Mouse (Mus musculus) intestine, postnatal 0 days (tissue): ENCODE results near the gene Gpr27. TPM values are rescaled to one million over a fixed set of nuclear protein-coding genes. Genes with fewer than 3 reads are reported as not detected.

Experiments used
- ATAC-seq: fragments of 200-750 bp; cut with Nextera tagmentation; 2 replicates; pipeline ENCODE4 v1.8.0; 2017; ENCODE audit warnings: mild to moderate bottlenecking, moderate TSS enrichment, moderate library complexity
- H3K27ac ChIP-seq: fragments of 300-500 bp; sonication (generic); 2 replicates; pipeline ENCODE4 v1.5.1; 2014; ENCODE audit warnings: mild to moderate bottlenecking, low read depth, low read length, moderate library complexity
- H3K27me3 ChIP-seq: fragments of 300-500 bp; sonication (generic); replicated peaks from 2 replicates; pipeline ENCODE4 v1.6.1; 2014; ENCODE audit warnings: low read length, mixed read lengths; ENCODE audit not compliant: control insufficient read depth, insufficient read depth
- H3K36me3 ChIP-seq: fragments of 300-500 bp; sonication (generic); 2 replicates; pipeline ENCODE4 v1.6.1; 2014; ENCODE audit warnings: mild to moderate bottlenecking, moderate library complexity; ENCODE audit not compliant: control insufficient read depth, insufficient read depth
- H3K4me1 ChIP-seq: fragments of 300-500 bp; sonication (generic); replicated peaks from 2 replicates; pipeline ENCODE4 v1.6.1; 2014; ENCODE audit warnings: antibody characterized with exemption, low read length, mixed read lengths; ENCODE audit not compliant: control insufficient read depth, insufficient read depth
- H3K4me2 ChIP-seq: fragments of 300-500 bp; sonication (generic); replicated peaks from 2 replicates; pipeline ENCODE4 v1.6.1; 2014; ENCODE audit warnings: low read depth, mild to moderate bottlenecking, moderate library complexity
- H3K4me3 ChIP-seq: fragments of 300-500 bp; sonication (generic); 2 replicates; pipeline ENCODE4 v1.5.1; 2014; ENCODE audit warnings: low read depth, low read length
- H3K9ac ChIP-seq: fragments of 300-500 bp; sonication (generic); 2 replicates; pipeline ENCODE4 v1.6.1; 2014; ENCODE audit warnings: mild to moderate bottlenecking, low read depth, low read length
- H3K9me3 ChIP-seq: fragments of 300-500 bp; sonication (generic); 2 replicates; pipeline ENCODE4 v1.6.1; 2016; ENCODE audit warnings: mixed run types; ENCODE audit not compliant: control insufficient read depth
- CTCF ChIP-seq: sonication (generic); IDR thresholded peaks from 2 replicates; pipeline ENCODE4 v1.5.1; 2016; ENCODE audit warnings: low read depth, mild to moderate bottlenecking, control low read depth, antibody characterized with exemption, moderate library complexity
- WGBS: fragments of 180-500 bp; shearing (Covaris S2); extraction: QIAGEN DNeasy Blood & Tissue Kit; methylation state at CpG from one replicate; pipeline ENCODE4 v1.1.7; 2014; 5-methylcytosine and 5-hydroxymethylcytosine counted together
- polyA plus RNA-seq: library from polyadenylated mRNA; unstranded; fragments of >200 nt; fragmentation: Nextera tagmentation; extraction: Ambion mirVana; gene quantifications from 2 replicates; pipeline ENCODE4 v1.2.1, GENCODE M21; 2015

Gene Gpr27
- polyA plus RNA-seq, 1 experiment from 2014 or later = 2.4 TPM

DNA sequence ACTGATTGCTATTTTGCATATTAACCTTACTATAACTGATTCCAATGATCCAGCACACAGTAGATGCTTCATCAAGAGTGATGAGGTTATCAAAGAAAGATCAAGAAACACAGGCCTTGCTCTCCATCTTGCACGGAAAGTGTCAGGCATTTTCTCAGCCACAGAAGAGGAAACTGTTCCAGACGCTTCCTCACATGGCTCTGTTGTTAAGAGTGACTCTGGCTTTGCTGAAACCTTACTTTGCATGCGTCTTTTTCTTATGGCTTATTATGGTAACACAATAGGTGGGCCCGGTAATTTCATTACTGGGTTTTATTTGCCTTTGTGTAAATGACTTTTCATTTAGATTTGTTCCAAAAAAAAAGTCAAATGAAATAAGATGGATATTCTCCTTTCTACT, 39.4 kb downstream of the Gpr27 start:
- H3K4me2 ChIP-seq = no peak overlapping the region
- no peaks in the 10 kb centered on the region for H3K9me3 ChIP-seq
- H3K27me3 ChIP-seq = peaks cover 5% of the 10 kb centered on the region
- ATAC-seq = no peak
- no peak overlapping the region for H3K4me3 ChIP-seq
- H3K27ac ChIP-seq = no peak overlapping the region
- no peaks in the 10 kb centered on the region for H3K36me3 ChIP-seq
- H3K9ac ChIP-seq = no peak overlapping the region
- no peaks in the 10 kb centered on the region for H3K4me1 ChIP-seq
- 87% methylated on average over 4 of the region's 4 CpGs for WGBS
- no peak for TF ChIP-seq CTCF

DNA sequence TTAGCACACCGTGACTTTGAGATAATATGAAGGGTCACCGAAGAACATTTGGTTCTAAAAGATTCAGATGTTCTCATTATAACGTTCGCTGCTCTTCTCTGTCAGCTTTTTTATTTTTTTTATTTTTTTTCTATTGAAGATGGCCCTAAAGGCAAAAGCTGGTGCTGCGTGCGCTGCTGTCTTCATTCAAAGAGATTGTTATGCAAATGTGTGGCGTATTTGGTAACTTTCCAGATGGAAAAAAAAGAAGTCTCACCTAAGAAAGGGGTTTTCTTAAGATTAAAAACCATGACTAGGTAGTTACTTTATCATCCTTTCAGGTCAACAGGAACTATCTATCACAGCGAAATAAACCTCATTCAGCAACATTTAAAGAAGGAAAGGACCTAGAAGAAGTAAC, 40.2 kb downstream of the Gpr27 start:
- no peak for ATAC-seq
- 89% methylated on average over 8 of the region's 8 CpGs for WGBS
- Histone ChIP-seq H3K9me3 (no peaks in the 10 kb centered on the region), H3K27ac (no peak overlapping the region), H3K36me3 (no peaks in the 10 kb centered on the region), H3K9ac (no peak overlapping the region), H3K27me3 (no peaks in the 10 kb centered on the region; the same call in 1 of the 2 replicates), H3K4me3 (no peak overlapping the region), H3K4me2 (no peak overlapping the region), H3K4me1 (no peaks in the 10 kb centered on the region)
- TF ChIP-seq CTCF = no peak

DNA sequence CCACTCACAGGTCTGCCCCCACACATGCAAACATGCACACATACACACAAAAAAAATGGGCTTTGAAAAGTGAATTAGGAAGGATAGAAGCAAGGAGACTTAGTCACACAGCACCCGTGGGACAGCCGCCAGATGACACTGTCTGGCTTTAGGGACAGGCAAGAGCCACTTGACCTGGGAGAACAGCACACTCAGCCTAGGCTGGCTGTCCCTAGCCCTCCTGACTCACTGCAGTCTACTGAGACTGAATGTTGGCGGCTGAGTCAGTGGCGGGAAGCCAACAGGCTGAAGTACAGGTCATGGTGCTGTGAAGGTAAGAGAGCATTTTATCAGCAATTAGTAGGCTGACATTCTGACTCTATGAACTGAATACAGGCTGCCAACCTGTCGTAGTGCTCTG, 42.2 kb downstream of the Gpr27 start:
- 81% methylated on average over 5 of the region's 5 CpGs for WGBS
- ATAC-seq = no peak

DNA sequence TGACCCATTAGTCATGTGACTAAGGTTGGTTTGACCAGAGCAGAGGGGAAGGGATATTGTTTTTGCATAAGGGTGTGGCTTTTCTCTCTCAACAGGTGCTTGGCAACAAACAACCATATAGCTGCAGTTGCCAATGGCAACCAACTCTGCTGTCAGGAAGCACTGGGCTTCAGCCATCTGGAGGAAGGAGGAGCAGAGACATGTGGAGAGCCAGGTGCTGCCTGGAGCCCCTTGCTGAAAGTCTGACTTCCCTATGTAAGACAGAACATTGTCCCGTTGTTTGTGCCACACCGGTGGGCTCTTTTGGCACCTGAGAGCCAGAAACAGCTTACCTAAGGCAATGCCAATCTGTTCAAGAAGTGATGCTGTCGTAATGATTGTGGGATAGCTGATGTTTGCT, 50.4 kb downstream of the Gpr27 start:
- no peak overlapping the region for H3K9ac ChIP-seq
- WGBS = 72% methylated on average over 3 of the region's 3 CpGs
- H3K27me3 ChIP-seq = no peaks in the 10 kb centered on the region
- no peak overlapping the region for H3K27ac ChIP-seq
- no peaks in the 10 kb centered on the region for H3K36me3 ChIP-seq
- no peaks in the 10 kb centered on the region for H3K4me1 ChIP-seq
- H3K4me3 ChIP-seq = no peak overlapping the region
- no peak for TF ChIP-seq CTCF
- H3K9me3 ChIP-seq = no peaks in the 10 kb centered on the region
- no peak overlapping the region for H3K4me2 ChIP-seq
- ATAC-seq = no peak

More for the DNA sequence above, 42.2 kb downstream of the Gpr27 start:
- no peaks in the 10 kb centered on the region; the same call in 1 of the 2 replicates for H3K27me3 ChIP-seq
- no peak overlapping the region for H3K9ac ChIP-seq
- H3K27ac ChIP-seq = no peak overlapping the region
- H3K4me3 ChIP-seq = no peak overlapping the region
- TF ChIP-seq CTCF = no peak
- H3K4me2 ChIP-seq = no peak overlapping the region
- no peaks in the 10 kb centered on the region for H3K4me1 ChIP-seq
- H3K9me3 ChIP-seq = no peaks in the 10 kb centered on the region
- no peaks in the 10 kb centered on the region for H3K36me3 ChIP-seq

Other genes with a start within 250 kb of the Gpr27 start
- gene Foxp1, start 170.0 kb upstream of the Gpr27 start, polyA plus RNA-seq = 45.3 and 57.0 TPM in 2 replicates
- 6.7 and 7.4 TPM in 2 replicates for gene Eif4e3, start 25.9 kb upstream of the Gpr27 start, polyA plus RNA-seq
- gene Gm20696, start 25.9 kb upstream of the Gpr27 start, polyA plus RNA-seq = 1.4 and 2.3 TPM in 2 replicates
- gene Prok2, start 33.7 kb downstream of the Gpr27 start, polyA plus RNA-seq = not detected in 2 replicates